Mouse (Mus musculus): Measurements from ENCODE around the gene 9630041A04Rik. TPM values are rescaled to one million over a fixed set of nuclear protein-coding genes. Genes with fewer than 3 reads are reported as not detected.

9630041A04Rik gene
- not detected in 2 replicates for total RNA-seq (2012; rRNA removed)

GRCm38 (mm10) chr9:101861596-101862471, at the start of gene 9630041A04Rik:
Gene 9630041A04Rik (plus strand): TSS chr9:101861841.
- Histone ChIP-seq H3K4me1 (ENCODE audit: control insufficient read depth in 2 of 2, insufficient read depth in 2 of 2, low read length in 2 of 2, poor library complexity in 1 of 2) (no peaks in the 10 kb centered on the region), H3K4me3 (ENCODE audit: insufficient read depth in 1 of 2, low read depth in 1 of 2, low read length in 2 of 2, poor library complexity in 1 of 2, severe bottlenecking in 1 of 2) (no peak within 1 kb of the TSS), H3K9me3 (ENCODE audit: control insufficient read depth, insufficient read depth, low read depth, low read length) (no peaks in the 10 kb centered on the region), H3K36me3 (ENCODE audit: control insufficient read depth, insufficient read depth, low read length, poor library complexity, severe bottlenecking) (no peaks in the 10 kb centered on the region), H3K27ac (ENCODE audit: insufficient read depth, low read depth, low read length, poor library complexity, severe bottlenecking) (no peak within 1 kb of the TSS), H3K9ac (ENCODE audit: insufficient read depth, low read depth, low read length, poor library complexity, severe bottlenecking) (no peak within 1 kb of the TSS)
- TF ChIP-seq CHD2 (IDR thresholded peaks at IDR 0.05; ENCODE audit: low read depth, low read length) (no peak), ZNF384 (IDR thresholded peaks at IDR 0.05; ENCODE audit: low read depth, low read length) (no peak), ZC3H11A (IDR thresholded peaks at IDR 0.05; ENCODE audit: borderline replicate concordance, low read depth, low read length) (no peak), MAFK (IDR thresholded peaks at IDR 0.05; ENCODE audit: insufficient read depth, low read depth, low read length) (no peak), HCFC1 (IDR thresholded peaks at IDR 0.05; ENCODE audit: borderline replicate concordance, insufficient read depth, low read length) (no peak)
- DNase-seq (ENCODE audit: low read depth, low spot score): no peak
- in situ Hi-C loops (cut with MboI; ENCODE audit: low sequenced_read_pairs in 2 of 2, unreplicated experiment in 2 of 2): no loop called here

- H3K36me3 ChIP-seq (ENCODE audit: control insufficient read depth, insufficient read depth, low read length, poor library complexity, severe bottlenecking): no peaks in the 10 kb centered on the region
- no peak overlapping the region for H3K27ac ChIP-seq (ENCODE audit: insufficient read depth, low read depth, low read length, poor library complexity, severe bottlenecking)
- in situ Hi-C loops (cut with MboI; ENCODE audit: low sequenced_read_pairs in 2 of 2, unreplicated experiment in 2 of 2): no loop called here
- DNase-seq (ENCODE audit: low read depth, low spot score): no peak
- no peaks in the 10 kb centered on the region for H3K4me1 ChIP-seq (ENCODE audit: control insufficient read depth in 2 of 2, insufficient read depth in 2 of 2, low read length in 2 of 2, poor library complexity in 1 of 2)
- TF ChIP-seq HCFC1 (IDR thresholded peaks at IDR 0.05; ENCODE audit: borderline replicate concordance, insufficient read depth, low read length) (no peak), ZC3H11A (IDR thresholded peaks at IDR 0.05; ENCODE audit: borderline replicate concordance, low read depth, low read length) (no peak), CHD2 (IDR thresholded peaks at IDR 0.05; ENCODE audit: low read depth, low read length) (no peak), ZNF384 (IDR thresholded peaks at IDR 0.05; ENCODE audit: low read depth, low read length) (no peak), MAFK (IDR thresholded peaks at IDR 0.05; ENCODE audit: insufficient read depth, low read depth, low read length) (no peak)
- no peak overlapping the region for H3K9ac ChIP-seq (ENCODE audit: insufficient read depth, low read depth, low read length, poor library complexity, severe bottlenecking)
- no peaks in the 10 kb centered on the region for H3K9me3 ChIP-seq (ENCODE audit: control insufficient read depth, insufficient read depth, low read depth, low read length)
- H3K4me3 ChIP-seq (ENCODE audit: insufficient read depth in 1 of 2, low read depth in 1 of 2, low read length in 2 of 2, poor library complexity in 1 of 2, severe bottlenecking in 1 of 2): no peak overlapping the region
Measured at GRCm38 (mm10) chr9:101823896-101824295, 37.7 kb upstream of the 9630041A04Rik start.

GRCm38 (mm10) chr9:101825626-101826025, 36.0 kb upstream of the 9630041A04Rik start:
- in situ Hi-C loops (cut with MboI; ENCODE audit: low sequenced_read_pairs in 2 of 2, unreplicated experiment in 2 of 2): no loop called here

GRCm38 (mm10) chr9:101833619-101834018, 28.0 kb upstream of the 9630041A04Rik start:
- Histone ChIP-seq H3K9ac (ENCODE audit: insufficient read depth, low read depth, low read length, poor library complexity, severe bottlenecking) (no peak overlapping the region), H3K27ac (ENCODE audit: insufficient read depth, low read depth, low read length, poor library complexity, severe bottlenecking) (no peak overlapping the region), H3K36me3 (ENCODE audit: control insufficient read depth, insufficient read depth, low read length, poor library complexity, severe bottlenecking) (no peaks in the 10 kb centered on the region), H3K4me1 (ENCODE audit: control insufficient read depth in 2 of 2, insufficient read depth in 2 of 2, low read length in 2 of 2, poor library complexity in 1 of 2) (no peaks in the 10 kb centered on the region), H3K4me3 (ENCODE audit: insufficient read depth in 1 of 2, low read depth in 1 of 2, low read length in 2 of 2, poor library complexity in 1 of 2, severe bottlenecking in 1 of 2) (no peak overlapping the region), H3K9me3 (ENCODE audit: control insufficient read depth, insufficient read depth, low read depth, low read length) (no peaks in the 10 kb centered on the region)
- DNase-seq (ENCODE audit: low read depth, low spot score): no peak
- TF ChIP-seq ZC3H11A (IDR thresholded peaks at IDR 0.05; ENCODE audit: borderline replicate concordance, low read depth, low read length): no peak
- TF ChIP-seq MAFK (IDR thresholded peaks at IDR 0.05; ENCODE audit: insufficient read depth, low read depth, low read length): no peak
- no peak for TF ChIP-seq HCFC1 (IDR thresholded peaks at IDR 0.05; ENCODE audit: borderline replicate concordance, insufficient read depth, low read length)
- TF ChIP-seq CHD2 (IDR thresholded peaks at IDR 0.05; ENCODE audit: low read depth, low read length): no peak
- TF ChIP-seq ZNF384 (IDR thresholded peaks at IDR 0.05; ENCODE audit: low read depth, low read length): no peak
- in situ Hi-C loops (cut with MboI; ENCODE audit: low sequenced_read_pairs in 2 of 2, unreplicated experiment in 2 of 2): no loop called here

More at GRCm38 (mm10) chr9:101825626-101826025, 36.0 kb upstream of the 9630041A04Rik start:
- Histone ChIP-seq H3K27ac (ENCODE audit: insufficient read depth, low read depth, low read length, poor library complexity, severe bottlenecking) (no peak overlapping the region), H3K36me3 (ENCODE audit: control insufficient read depth, insufficient read depth, low read length, poor library complexity, severe bottlenecking) (no peaks in the 10 kb centered on the region), H3K9ac (ENCODE audit: insufficient read depth, low read depth, low read length, poor library complexity, severe bottlenecking) (no peak overlapping the region), H3K4me3 (ENCODE audit: insufficient read depth in 1 of 2, low read depth in 1 of 2, low read length in 2 of 2, poor library complexity in 1 of 2, severe bottlenecking in 1 of 2) (no peak overlapping the region), H3K9me3 (ENCODE audit: control insufficient read depth, insufficient read depth, low read depth, low read length) (no peaks in the 10 kb centered on the region), H3K4me1 (ENCODE audit: control insufficient read depth in 2 of 2, insufficient read depth in 2 of 2, low read length in 2 of 2, poor library complexity in 1 of 2) (no peaks in the 10 kb centered on the region)
- TF ChIP-seq ZC3H11A (IDR thresholded peaks at IDR 0.05; ENCODE audit: borderline replicate concordance, low read depth, low read length) (no peak), HCFC1 (IDR thresholded peaks at IDR 0.05; ENCODE audit: borderline replicate concordance, insufficient read depth, low read length) (no peak), CHD2 (IDR thresholded peaks at IDR 0.05; ENCODE audit: low read depth, low read length) (no peak), ZNF384 (IDR thresholded peaks at IDR 0.05; ENCODE audit: low read depth, low read length) (no peak), MAFK (IDR thresholded peaks at IDR 0.05; ENCODE audit: insufficient read depth, low read depth, low read length) (no peak)
- no peak for DNase-seq (ENCODE audit: low read depth, low spot score)
